Mouse (Mus musculus) thymus, adult 2 months (tissue): ENCODE measurements around the gene Disc1.

ENCODE experiments used
- CTCF ChIP-seq: fragments of 200-500 bp; IDR thresholded peaks from 2 replicates; pipeline ENCODE4 v1.5.1; 2012; ENCODE audit warnings: mild to moderate bottlenecking, control low read depth, low read length, moderate library complexity, borderline replicate concordance; ENCODE audit not compliant: control insufficient read depth, poor library complexity, insufficient read depth; ENCODE audit errors: extremely low read depth
- POLR2A ChIP-seq: fragments of 200-500 bp; IDR thresholded peaks from 2 replicates; pipeline ENCODE4 v1.6.1; 2012; ENCODE audit warnings: mild to moderate bottlenecking, low read length, control low read depth, moderate library complexity; ENCODE audit not compliant: control insufficient read depth, poor library complexity, insufficient read depth; ENCODE audit errors: extremely low read depth

GRCm38 (mm10) chr8:125116616-125117015 lies 62.6 kb downstream of the Disc1 start:
- TF ChIP-seq CTCF (no peak), POLR2A (no peak)
